Mouse (Mus musculus): ENCODE data around the gene Snrpb2. TPM values are rescaled to one million over a fixed set of nuclear protein-coding genes. Genes with fewer than 3 reads are reported as not detected.

Gene Snrpb2
- total and polyA plus RNA-seq, 3 experiments: 31.0 to 201 (median 116) TPM

DNA sequence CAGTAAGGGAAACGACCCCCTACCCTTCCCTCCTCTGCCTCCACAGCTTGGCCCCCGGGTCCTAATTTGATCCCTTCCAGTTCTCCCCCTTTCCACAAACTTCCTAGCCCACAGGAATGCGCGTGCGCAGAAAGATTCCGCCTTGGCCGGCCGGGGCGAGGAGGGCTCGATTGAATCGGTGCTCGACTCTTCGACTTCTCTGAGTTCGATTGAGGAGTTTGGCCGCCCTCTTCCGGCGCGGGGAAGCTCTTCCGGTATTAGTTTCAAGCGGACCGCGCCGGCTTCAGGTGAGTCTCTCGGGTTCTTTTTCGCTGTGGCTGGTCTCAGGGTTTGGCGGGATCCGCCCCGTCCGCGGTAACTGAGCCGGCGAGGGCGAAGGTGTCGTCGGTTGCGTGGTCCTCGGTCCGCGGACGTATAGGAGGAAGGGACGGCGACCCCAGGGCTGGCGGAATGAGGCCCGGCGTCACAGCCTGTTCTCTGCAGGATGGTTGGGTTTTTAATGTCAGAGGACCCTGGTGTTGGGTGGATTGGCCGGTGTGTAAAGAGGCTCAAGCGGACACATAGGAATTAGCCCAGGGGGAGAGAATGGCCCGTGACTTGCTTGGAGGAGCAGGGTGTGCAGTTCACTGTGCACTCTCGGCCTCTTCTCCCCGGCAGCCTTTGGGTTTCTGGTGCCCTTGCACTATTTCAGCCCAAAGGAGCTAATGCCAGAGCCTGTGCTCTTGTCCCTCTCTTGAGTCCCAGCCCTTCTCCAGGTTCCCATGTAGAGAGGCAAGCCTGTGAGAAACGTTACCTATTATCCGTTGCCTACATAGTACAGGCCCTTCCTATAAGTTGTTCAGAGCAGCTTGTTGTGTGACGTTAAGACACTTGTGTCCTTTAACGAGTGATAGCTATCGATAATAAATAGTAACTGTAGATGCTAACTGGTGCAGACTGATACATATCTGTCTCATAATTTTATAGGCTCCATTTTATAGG lies at the start of gene Snrpb2 (continued):
- TF ChIP-seq CHD1 (IDR thresholded peaks at IDR 0.05; ENCODE audit: low read depth, low read length) (no peak), JUN (IDR thresholded peaks at IDR 0.05; ENCODE audit: insufficient read depth, low read depth, low read length) (no peak)

DNA sequence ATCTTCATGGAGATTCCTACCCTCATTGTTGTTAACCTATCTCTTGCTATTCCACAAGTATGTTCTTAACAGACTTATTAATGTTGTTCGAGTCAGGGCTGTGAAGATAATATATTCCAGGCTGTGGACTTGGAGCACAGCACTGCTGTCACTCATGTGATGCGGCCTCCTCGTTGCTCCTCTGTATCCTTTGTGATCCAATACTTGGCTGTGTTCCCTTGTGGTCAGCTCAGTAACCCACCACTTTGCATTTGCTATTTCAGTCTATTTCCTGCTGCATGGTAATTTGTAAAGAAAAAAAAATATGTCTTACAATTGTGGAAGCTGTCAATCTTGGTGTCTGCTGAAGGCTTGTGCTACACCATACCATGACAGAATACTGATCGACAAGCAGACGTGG lies 49.8 kb upstream of the Snrpb2 start:
- Histone ChIP-seq H3K9me3 (replicated peaks; ENCODE audit: low read length) (no peaks in the 10 kb centered on the region), H3K79me2 (replicated peaks; ENCODE audit: control insufficient read depth, extremely low read depth, insufficient read depth, poor library complexity, severe bottlenecking) (no peaks in the 10 kb centered on the region), H3K4me3 (replicated peaks in 1 of 3; ENCODE audit: low read depth in 2 of 3, low read length in 2 of 3, poor library complexity in 1 of 3) (no peak overlapping the region), H3K4me1 (ENCODE audit: control insufficient read depth in 1 of 2, insufficient read depth in 2 of 2) (peaks cover 0 to 7% of the 10 kb centered on the region in 2 experiments; a peak in 2 of 4 replicates), H3K4me2 (ENCODE audit: insufficient read depth, low read depth, poor library complexity, severe bottlenecking) (no peak overlapping the region), H3K9ac (ENCODE audit: insufficient read depth, low read depth) (no peak overlapping the region), H3K36me3 (replicated peaks in 1 of 2; ENCODE audit: control insufficient read depth in 1 of 2, insufficient read depth in 1 of 2, low read length in 1 of 2) (no peaks in the 10 kb centered on the region), H3K27ac (ENCODE audit: insufficient read depth, low read depth) (no peak overlapping the region), H3K27me3 (replicated peaks) (peaks cover 1% of the 10 kb centered on the region)
- dilution Hi-C loops (cut with MboI; ENCODE audit: extremely low pct_ligation_motif_present, extremely low pct_unique_long_range_greater_than_20kb, low sequenced_read_pairs) (no loop called here), in situ Hi-C loops (cut with MboI; ENCODE audit: low pct_ligation_motif_present, low pct_unique_long_range_greater_than_20kb, low sequenced_read_pairs) (no loop called here)
- DNase-seq (ENCODE audit: extremely low read depth): no peak
- TF ChIP-seq MEF2A (IDR thresholded peaks at IDR 0.05; ENCODE audit: borderline replicate concordance, low read depth, low read length): no peak
- 0 out of 2 replicates have a peak, but pooled peaks have one; percentile 29 for TF ChIP-seq ZNF384 (IDR thresholded peaks at IDR 0.05; ENCODE audit: low read depth, low read length)

DNA sequence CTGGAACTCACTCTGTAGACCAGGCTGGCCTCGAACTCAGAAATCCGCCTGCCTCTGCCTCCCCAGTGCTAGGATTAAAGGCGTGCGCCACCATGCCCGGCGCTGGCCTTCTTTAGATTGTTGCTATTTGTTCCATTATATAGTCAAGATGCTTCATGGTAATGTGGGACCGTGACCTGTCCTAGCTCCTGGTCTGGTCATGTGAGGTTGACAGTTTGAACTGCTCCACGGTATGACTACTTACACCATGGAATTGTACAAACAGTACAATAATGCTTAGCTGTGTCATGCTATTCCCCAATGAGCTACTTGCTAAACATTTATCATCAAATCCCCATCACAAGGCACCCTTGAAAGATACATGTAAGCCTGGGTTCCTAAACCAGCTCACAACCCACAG lies 44.8 kb upstream of the Snrpb2 start:
- Histone ChIP-seq H3K9ac (ENCODE audit: insufficient read depth, low read depth) (no peak overlapping the region), H3K27ac (ENCODE audit: insufficient read depth, low read depth) (no peak overlapping the region), H3K79me2 (replicated peaks; ENCODE audit: control insufficient read depth, extremely low read depth, insufficient read depth, poor library complexity, severe bottlenecking) (no peaks in the 10 kb centered on the region), H3K4me1 (ENCODE audit: control insufficient read depth in 1 of 2, insufficient read depth in 2 of 2) (peaks cover 3 to 5% of the 10 kb centered on the region in 2 experiments; a peak in 3 of 4 replicates), H3K4me3 (replicated peaks in 1 of 3; ENCODE audit: low read depth in 2 of 3, low read length in 2 of 3, poor library complexity in 1 of 3) (no peak overlapping the region), H3K4me2 (ENCODE audit: insufficient read depth, low read depth, poor library complexity, severe bottlenecking) (no peak overlapping the region), H3K36me3 (replicated peaks in 1 of 2; ENCODE audit: control insufficient read depth in 1 of 2, insufficient read depth in 1 of 2, low read length in 1 of 2) (no peaks in the 10 kb centered on the region), H3K9me3 (replicated peaks; ENCODE audit: low read length) (no peaks in the 10 kb centered on the region), H3K27me3 (replicated peaks) (peaks cover 1% of the 10 kb centered on the region)
- dilution Hi-C loops (cut with MboI; ENCODE audit: extremely low pct_ligation_motif_present, extremely low pct_unique_long_range_greater_than_20kb, low sequenced_read_pairs) (no loop called here), in situ Hi-C loops (cut with MboI; ENCODE audit: low pct_ligation_motif_present, low pct_unique_long_range_greater_than_20kb, low sequenced_read_pairs) (no loop called here)
- TF ChIP-seq UBTF (IDR thresholded peaks at IDR 0.05; ENCODE audit: low read depth, low read length): no peak
- no peak for DNase-seq (ENCODE audit: extremely low read depth)

DNA sequence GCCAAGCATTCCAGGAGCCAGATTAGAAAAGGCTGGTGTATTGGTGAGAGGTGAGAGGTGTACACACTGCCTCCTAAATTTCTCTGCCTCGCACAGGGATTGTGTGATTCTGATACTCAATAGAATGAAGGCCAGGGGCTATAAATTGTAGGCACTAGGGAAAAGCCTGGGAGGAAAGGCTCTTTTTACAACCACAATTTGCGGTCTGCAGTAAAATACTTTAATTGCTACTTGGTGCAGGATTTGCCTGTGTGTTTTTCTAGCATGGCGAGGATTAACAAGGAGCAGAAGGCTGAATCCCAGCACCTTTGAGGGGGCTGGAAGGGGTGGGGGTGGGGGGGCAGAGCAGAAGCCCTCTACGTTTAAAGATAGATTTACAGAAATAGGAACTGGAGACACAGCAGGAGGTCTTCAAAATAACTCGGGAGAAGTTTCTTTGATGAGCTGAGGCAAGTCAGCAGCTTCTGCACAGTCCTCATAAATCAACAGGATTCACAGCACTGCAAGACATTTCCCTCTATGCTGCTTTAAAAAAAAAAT lies 44.2 kb upstream of the Snrpb2 start:
- no peak overlapping the region for H3K4me2 ChIP-seq (ENCODE audit: insufficient read depth, low read depth, poor library complexity, severe bottlenecking)
- no peak overlapping the region for H3K9ac ChIP-seq (ENCODE audit: insufficient read depth, low read depth)
- H3K9me3 ChIP-seq (replicated peaks; ENCODE audit: low read length): no peaks in the 10 kb centered on the region
- H3K27me3 ChIP-seq (replicated peaks): peaks cover 1% of the 10 kb centered on the region
- H3K4me1 ChIP-seq (ENCODE audit: control insufficient read depth in 1 of 2, insufficient read depth in 2 of 2): peaks cover 2 to 3% of the 10 kb centered on the region in 2 experiments; a peak in 1 of 4 replicates
- no peak overlapping the region for H3K4me3 ChIP-seq (replicated peaks in 1 of 3; ENCODE audit: low read depth in 2 of 3, low read length in 2 of 3, poor library complexity in 1 of 3)
- no peaks in the 10 kb centered on the region for H3K36me3 ChIP-seq (replicated peaks in 1 of 2; ENCODE audit: control insufficient read depth in 1 of 2, insufficient read depth in 1 of 2, low read length in 1 of 2)
- in situ Hi-C loops (cut with MboI; ENCODE audit: low pct_ligation_motif_present, low pct_unique_long_range_greater_than_20kb, low sequenced_read_pairs): no loop called here
- no peaks in the 10 kb centered on the region for H3K79me2 ChIP-seq (replicated peaks; ENCODE audit: control insufficient read depth, extremely low read depth, insufficient read depth, poor library complexity, severe bottlenecking)
- no peak overlapping the region for H3K27ac ChIP-seq (ENCODE audit: insufficient read depth, low read depth)
- TF ChIP-seq RCOR1 (conservative IDR thresholded peaks at IDR 0.05; ENCODE audit: low read depth, low read length): no peak
- TF ChIP-seq ELF1 (IDR thresholded peaks at IDR 0.05; ENCODE audit: low read depth, low read length): no peak
- TF ChIP-seq HCFC1 (IDR thresholded peaks at IDR 0.05; ENCODE audit: low read depth, low read length): no peak
- no peak for TF ChIP-seq E2F4 (IDR thresholded peaks at IDR 0.05; ENCODE audit: insufficient replicate concordance, low read depth, low read length)
- TF ChIP-seq UBTF (IDR thresholded peaks at IDR 0.05; ENCODE audit: low read depth, low read length): no peak
- no peak for TF ChIP-seq NRF1 (IDR thresholded peaks at IDR 0.05; ENCODE audit: low read depth, low read length)
- DNase-seq (ENCODE audit: extremely low read depth): no peak
- dilution Hi-C loops (cut with MboI; ENCODE audit: extremely low pct_ligation_motif_present, extremely low pct_unique_long_range_greater_than_20kb, low sequenced_read_pairs): no loop called here
